Mouse (Mus musculus): Measurements from ENCODE around the gene Fcgr3. TPM values are rescaled to one million over a fixed set of nuclear protein-coding genes. Genes with fewer than 3 reads are reported as not detected.
"Not testable (repeated sequence)": the region's sequence is repeated elsewhere in the genome, so short reads cannot be mapped to it uniquely, and the experiment has no call there.

Fcgr3 gene
- polyA plus RNA-seq, 1 experiment from 2014 or later = 8.7 TPM

DNA sequence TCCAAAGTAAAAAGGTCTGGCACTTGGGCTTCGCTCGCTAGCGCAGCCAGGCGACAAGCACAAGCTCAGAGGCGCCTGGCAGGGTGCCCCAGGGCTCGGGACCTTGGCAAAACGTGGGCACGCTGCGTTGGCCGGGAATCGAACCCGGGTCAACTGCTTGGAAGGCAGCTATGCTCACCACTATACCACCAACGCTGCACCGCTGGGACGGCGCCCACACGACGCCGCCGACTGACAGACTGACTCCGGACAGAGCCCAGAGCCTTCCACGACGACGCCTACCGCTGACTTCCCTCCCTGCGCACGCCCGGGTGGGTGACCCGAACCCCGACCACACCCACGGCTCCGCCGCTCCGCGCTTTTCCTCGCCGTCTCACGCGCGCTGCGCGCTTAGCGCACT is 15.1 kb upstream of the Fcgr3 start:
- H3K9ac ChIP-seq; H3K36me3 ChIP-seq; H3K27ac ChIP-seq; H3K4me1 ChIP-seq; H3K4me3 ChIP-seq; H3K9me3 ChIP-seq; H3K4me2 ChIP-seq (replicated peaks): not testable (repeated sequence)
- WGBS = no CpG with 5 or more reads among the region's 43 CpGs
- peak; percentile 24; the same call in 1 of the 2 replicates for ATAC-seq (ENCODE audit: low FRiP score, low read depth)
- peaks cover 32% of the 10 kb centered on the region for H3K27me3 ChIP-seq

DNA sequence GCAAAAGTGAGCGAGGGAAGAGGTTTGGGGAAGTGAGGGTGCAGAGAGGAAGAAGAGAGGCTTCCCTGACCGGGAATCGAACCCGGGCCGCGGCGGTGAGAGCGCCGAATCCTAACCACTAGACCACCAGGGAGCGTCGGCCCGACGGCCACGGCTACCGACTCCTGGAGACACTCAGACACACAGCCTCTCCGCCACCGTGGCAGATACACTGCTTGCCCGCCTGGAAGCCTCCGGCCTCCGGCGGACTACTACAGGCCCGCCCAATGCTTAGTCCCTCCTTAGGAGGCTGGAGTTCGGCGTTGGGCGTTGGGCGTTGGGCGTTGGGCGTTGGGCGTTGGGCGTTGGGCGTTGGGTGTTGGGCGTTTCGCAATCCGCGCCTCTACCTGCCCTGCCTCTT is 14.6 kb upstream of the Fcgr3 start:
- 0% methylated on average over 1 of the region's 35 CpGs for WGBS
- peaks cover 33% of the 10 kb centered on the region for H3K27me3 ChIP-seq
- not testable (repeated sequence) for H3K9ac ChIP-seq; H3K27ac ChIP-seq; H3K4me1 ChIP-seq; H3K36me3 ChIP-seq; H3K4me3 ChIP-seq; H3K9me3 ChIP-seq; H3K4me2 ChIP-seq (replicated peaks)
- ATAC-seq (ENCODE audit: low FRiP score, low read depth) = peak; percentile 46

DNA sequence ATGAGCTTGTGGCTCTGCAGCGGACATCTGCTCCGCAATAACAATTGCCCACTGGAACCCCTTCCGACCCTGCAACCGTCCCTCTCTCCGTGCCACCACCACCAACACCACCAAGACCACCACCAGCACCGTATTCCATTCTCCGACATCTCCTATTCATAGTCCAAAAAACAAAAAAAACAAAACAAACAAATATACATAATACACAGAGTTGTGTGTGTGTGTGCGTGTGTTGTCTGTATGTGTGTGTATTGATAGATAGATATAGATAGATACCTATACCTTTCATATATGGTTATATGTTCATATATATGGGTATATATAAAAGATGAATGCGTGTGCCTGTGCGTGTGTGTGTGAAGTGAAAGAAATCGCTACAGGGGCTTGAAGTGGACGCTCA is 13.7 kb upstream of the Fcgr3 start:
- not testable (repeated sequence) for H3K9me3 ChIP-seq; H3K4me3 ChIP-seq; H3K9ac ChIP-seq; H3K36me3 ChIP-seq; H3K27ac ChIP-seq; ATAC-seq (ENCODE audit: low FRiP score, low read depth); H3K4me1 ChIP-seq
- WGBS = 24% methylated on average over 12 of the region's 12 CpGs
- Histone ChIP-seq H3K27me3 (peaks cover 41% of the 10 kb centered on the region), H3K4me2 (replicated peaks) (peak overlapping the region; percentile 35)

DNA sequence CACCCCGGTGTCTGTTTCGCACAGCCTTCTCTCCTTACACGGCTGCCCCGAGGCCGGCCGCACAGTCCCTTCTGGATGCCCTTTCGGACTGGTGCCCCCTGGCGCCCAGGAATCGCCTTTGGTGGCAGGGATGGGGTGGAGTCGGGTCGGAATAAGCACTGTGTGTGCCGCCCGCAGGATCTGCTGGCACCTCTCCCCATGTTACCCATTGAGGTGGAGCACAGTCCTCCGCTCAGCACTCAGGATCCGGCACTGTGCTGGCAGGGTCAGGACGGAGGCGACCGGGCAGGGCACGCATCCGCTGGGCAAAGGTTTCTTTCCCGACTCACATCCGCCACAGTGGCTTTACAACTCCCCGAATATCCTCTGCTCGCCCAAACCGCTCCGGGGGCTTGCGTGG is 13.2 kb upstream of the Fcgr3 start:
- H3K9me3 ChIP-seq, H3K27ac ChIP-seq, H3K36me3 ChIP-seq, H3K9ac ChIP-seq, H3K4me1 ChIP-seq: not testable (repeated sequence)
- 3% methylated on average over 20 of the region's 27 CpGs for WGBS
- Histone ChIP-seq H3K27me3 (peaks cover 41% of the 10 kb centered on the region), H3K4me2 (replicated peaks) (peak overlapping the region; percentile 47), H3K4me3 (peak overlapping the region; percentile 25)
- peak; percentile 18 for ATAC-seq (ENCODE audit: low FRiP score, low read depth)

DNA sequence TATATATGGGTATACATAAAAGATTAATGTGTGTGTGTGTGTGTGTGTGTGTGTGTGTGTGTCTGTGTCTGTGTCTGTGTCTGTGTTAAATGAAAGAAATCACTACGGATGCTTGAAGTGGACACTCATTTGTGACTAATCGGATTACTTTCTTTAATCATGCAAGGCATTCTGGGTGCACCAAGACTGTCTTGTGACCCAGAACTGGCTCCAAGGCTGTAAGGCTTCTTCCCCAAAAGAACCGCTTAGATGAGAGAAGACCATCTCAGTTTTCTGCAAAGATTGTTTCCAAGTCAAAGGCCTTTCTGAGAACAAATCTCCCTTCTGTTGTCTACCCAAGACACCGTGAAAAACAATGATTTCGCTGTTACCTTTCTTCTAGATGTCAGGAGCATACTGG is 12.5 kb upstream of the Fcgr3 start:
- not testable (repeated sequence) for H3K9ac ChIP-seq; H3K4me1 ChIP-seq; H3K4me2 ChIP-seq (replicated peaks); ATAC-seq (ENCODE audit: low FRiP score, low read depth); H3K9me3 ChIP-seq; H3K36me3 ChIP-seq; H3K27ac ChIP-seq
- 40% methylated on average over 5 of the region's 5 CpGs for WGBS
- Histone ChIP-seq H3K4me3 (0 out of 2 replicates have a peak overlapping the region, but pooled peaks have one; percentile 9), H3K27me3 (peaks cover 41% of the 10 kb centered on the region)

DNA sequence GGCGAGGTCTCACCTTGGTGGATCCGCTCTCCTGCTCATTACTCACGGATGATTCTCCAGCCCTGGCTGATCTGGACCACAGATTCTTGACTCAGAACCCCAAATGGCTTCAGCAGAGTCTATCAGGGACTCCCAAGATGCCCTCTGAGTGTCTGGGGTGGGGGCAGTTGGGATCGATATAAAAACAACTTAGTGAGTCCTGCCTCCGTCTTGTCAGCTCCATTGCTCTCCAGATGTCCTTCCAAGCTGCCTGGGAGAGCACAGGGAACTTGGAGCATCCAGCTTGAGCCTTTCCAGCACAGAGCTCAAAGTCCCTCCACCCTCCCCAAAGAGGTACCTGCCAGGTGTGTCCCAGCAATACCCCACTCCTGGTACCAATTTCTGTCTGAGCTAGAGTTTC is 11.4 kb upstream of the Fcgr3 start:
- not testable (repeated sequence) for H3K4me3 ChIP-seq; ATAC-seq (ENCODE audit: low FRiP score, low read depth); H3K9me3 ChIP-seq; H3K36me3 ChIP-seq; H3K27ac ChIP-seq; H3K4me2 ChIP-seq (replicated peaks); H3K4me1 ChIP-seq; H3K9ac ChIP-seq
- 63% methylated on average over 5 of the region's 5 CpGs for WGBS
- peaks cover 33% of the 10 kb centered on the region for H3K27me3 ChIP-seq

DNA sequence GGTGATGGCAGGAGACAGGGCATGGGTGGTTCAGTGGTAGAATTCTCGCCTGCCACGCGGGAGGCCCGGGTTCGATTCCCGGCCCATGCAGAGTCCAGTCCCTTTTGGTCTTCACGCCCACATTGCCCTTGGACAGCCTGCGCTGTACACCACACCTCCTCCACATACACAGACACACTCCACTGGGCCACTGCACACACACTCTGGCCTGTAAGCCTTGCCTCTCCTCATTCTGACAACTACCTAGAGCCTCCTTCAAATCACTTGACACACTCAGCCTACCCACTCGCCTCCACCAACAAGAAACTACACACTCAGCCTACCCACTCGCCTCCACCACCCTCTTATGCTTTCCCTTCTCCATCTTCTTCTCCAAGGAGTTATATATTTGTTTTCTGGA is 9.5 kb upstream of the Fcgr3 start:
- not testable (repeated sequence) for H3K4me3 ChIP-seq; H3K9me3 ChIP-seq; H3K9ac ChIP-seq; H3K36me3 ChIP-seq; ATAC-seq (ENCODE audit: low FRiP score, low read depth); H3K4me2 ChIP-seq (replicated peaks); H3K4me1 ChIP-seq; H3K27ac ChIP-seq
- peaks cover 46% of the 10 kb centered on the region for H3K27me3 ChIP-seq
- WGBS = 29% methylated on average over 6 of the region's 10 CpGs

DNA sequence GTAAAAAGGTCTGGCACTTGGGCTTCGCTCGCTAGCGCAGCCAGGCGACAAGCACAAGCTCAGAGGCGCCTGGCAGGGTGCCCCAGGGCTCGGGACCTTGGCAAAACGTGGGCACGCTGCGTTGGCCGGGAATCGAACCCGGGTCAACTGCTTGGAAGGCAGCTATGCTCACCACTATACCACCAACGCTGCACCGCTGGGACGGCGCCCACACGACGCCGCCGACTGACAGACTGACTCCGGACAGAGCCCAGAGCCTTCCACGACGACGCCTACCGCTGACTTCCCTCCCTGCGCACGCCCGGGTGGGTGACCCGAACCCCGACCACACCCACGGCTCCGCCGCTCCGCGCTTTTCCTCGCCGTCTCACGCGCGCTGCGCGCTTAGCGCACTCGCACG is 7.5 kb upstream of the Fcgr3 start:
- WGBS = no CpG with 5 or more reads among the region's 45 CpGs
- H3K4me1 ChIP-seq; H3K9ac ChIP-seq; H3K36me3 ChIP-seq; H3K4me3 ChIP-seq; H3K4me2 ChIP-seq (replicated peaks); H3K9me3 ChIP-seq; H3K27ac ChIP-seq: not testable (repeated sequence)
- ATAC-seq (ENCODE audit: low FRiP score, low read depth) = peak; percentile 10
- peaks cover 37% of the 10 kb centered on the region for H3K27me3 ChIP-seq

DNA sequence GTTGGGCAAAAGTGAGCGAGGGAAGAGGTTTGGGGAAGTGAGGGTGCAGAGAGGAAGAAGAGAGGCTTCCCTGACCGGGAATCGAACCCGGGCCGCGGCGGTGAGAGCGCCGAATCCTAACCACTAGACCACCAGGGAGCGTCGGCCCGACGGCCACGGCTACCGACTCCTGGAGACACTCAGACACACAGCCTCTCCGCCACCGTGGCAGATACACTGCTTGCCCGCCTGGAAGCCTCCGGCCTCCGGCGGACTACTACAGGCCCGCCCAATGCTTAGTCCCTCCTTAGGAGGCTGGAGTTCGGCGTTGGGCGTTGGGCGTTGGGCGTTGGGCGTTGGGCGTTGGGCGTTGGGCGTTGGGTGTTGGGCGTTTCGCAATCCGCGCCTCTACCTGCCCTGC is 7.0 kb upstream of the Fcgr3 start:
- H3K27ac ChIP-seq, H3K9me3 ChIP-seq, H3K9ac ChIP-seq, H3K36me3 ChIP-seq, H3K4me1 ChIP-seq, H3K4me3 ChIP-seq: not testable (repeated sequence)
- H3K27me3 ChIP-seq = peaks cover 34% of the 10 kb centered on the region
- peak overlapping the region; percentile 25; the same call in 1 of the 2 replicates for H3K4me2 ChIP-seq (replicated peaks)
- WGBS = no CpG with 5 or more reads among the region's 35 CpGs
- peak; percentile 18 for ATAC-seq (ENCODE audit: low FRiP score, low read depth)

DNA sequence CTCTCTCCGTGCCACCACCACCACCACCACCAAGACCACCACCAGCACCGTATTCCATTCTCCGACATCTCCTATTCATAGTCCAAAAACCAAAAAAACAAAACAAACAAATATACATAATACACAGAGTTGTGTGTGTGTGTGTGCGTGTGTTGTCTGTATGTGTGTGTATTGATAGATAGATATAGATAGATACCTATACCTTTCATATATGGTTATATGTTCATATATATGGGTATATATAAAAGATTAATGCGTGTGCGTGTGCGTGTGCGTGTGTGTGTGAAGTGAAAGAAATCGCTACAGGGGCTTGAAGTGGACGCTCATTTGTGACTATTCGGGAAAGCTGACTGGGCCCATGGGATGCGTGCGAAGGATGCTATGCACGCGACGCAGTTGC is 6.1 kb upstream of the Fcgr3 start:
- not testable (repeated sequence) for H3K9ac ChIP-seq; H3K36me3 ChIP-seq; H3K4me1 ChIP-seq; H3K9me3 ChIP-seq; ATAC-seq (ENCODE audit: low FRiP score, low read depth); H3K4me2 ChIP-seq (replicated peaks); H3K27ac ChIP-seq
- WGBS = 17% methylated on average over 16 of the region's 16 CpGs
- Histone ChIP-seq H3K27me3 (peaks cover 38% of the 10 kb centered on the region), H3K4me3 (peak overlapping the region; percentile 20; the same call in 1 of the 2 replicates)

DNA sequence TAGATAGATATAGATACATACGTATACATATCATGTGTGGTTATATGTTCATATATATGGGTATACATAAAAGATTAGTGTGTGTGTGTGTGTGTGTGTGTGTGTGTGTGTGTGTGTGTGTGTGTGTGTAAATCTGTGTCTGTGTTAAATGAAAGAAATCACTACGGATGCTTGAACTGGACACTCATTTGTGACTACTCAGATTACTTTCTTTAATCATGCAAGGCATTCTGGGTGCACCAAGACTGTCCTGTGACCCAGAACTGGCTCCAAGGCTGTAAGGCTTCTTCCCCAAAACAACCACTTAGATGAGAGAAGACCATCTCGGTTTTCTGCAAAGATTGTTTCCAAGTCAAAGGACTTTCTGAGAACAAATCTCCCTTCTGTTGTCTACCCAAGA is 4.8 kb upstream of the Fcgr3 start:
- not testable (repeated sequence) for H3K9ac ChIP-seq; H3K9me3 ChIP-seq; H3K4me2 ChIP-seq (replicated peaks); H3K27ac ChIP-seq; H3K4me1 ChIP-seq; ATAC-seq (ENCODE audit: low FRiP score, low read depth); H3K36me3 ChIP-seq; H3K4me3 ChIP-seq
- 64% methylated on average over 3 of the region's 3 CpGs for WGBS
- H3K27me3 ChIP-seq = peaks cover 46% of the 10 kb centered on the region

DNA sequence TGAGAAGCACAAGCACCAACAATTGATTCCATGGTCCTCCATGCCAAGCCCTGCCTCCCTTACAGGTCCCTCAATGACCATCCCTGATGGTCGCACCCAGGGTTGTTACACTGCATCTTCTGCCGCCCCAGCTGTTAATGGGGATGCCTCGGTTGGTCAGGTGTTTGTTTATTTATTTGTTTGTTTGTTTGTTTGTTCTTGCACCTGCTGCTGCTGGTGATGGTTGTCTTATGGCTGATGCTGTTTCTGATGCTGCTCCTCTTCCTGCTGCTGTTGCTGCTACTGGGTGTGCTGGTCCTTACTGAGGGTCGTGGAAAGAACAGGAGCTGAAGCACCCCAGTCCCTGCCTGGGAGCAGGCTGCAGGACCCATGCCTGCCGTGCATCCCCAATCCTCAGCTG is 3.2 kb upstream of the Fcgr3 start:
- not testable (repeated sequence) for H3K4me3 ChIP-seq; H3K9me3 ChIP-seq; H3K4me2 ChIP-seq (replicated peaks); H3K4me1 ChIP-seq; H3K9ac ChIP-seq; H3K36me3 ChIP-seq; H3K27ac ChIP-seq; ATAC-seq (ENCODE audit: low FRiP score, low read depth)
- 43% methylated on average over 5 of the region's 5 CpGs for WGBS
- peaks cover 50% of the 10 kb centered on the region for H3K27me3 ChIP-seq

DNA sequence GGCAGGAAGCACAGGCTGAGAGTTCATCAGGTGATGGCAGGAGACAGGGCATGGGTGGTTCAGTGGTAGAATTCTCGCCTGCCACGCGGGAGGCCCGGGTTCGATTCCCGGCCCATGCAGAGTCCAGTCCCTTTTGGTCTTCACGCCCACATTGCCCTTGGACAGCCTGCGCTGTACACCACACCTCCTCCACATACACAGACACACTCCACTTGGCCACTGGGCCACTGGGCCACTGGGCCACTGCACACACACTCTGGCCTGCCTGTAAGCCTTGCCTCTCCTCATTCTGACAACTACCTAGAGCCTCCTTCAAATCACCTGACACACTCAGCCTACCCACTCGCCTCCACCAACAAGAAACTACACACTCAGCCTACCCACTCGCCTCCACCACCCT is 1.8 kb upstream of the Fcgr3 start:
- H3K4me2 ChIP-seq (replicated peaks); H3K4me3 ChIP-seq; H3K9ac ChIP-seq; H3K4me1 ChIP-seq; H3K9me3 ChIP-seq; H3K27ac ChIP-seq; H3K36me3 ChIP-seq: not testable (repeated sequence)
- peaks cover 58% of the 10 kb centered on the region for H3K27me3 ChIP-seq
- ATAC-seq (ENCODE audit: low FRiP score, low read depth) = peak; percentile 7; the same call in 1 of the 2 replicates
- 23% methylated on average over 3 of the region's 10 CpGs for WGBS

Data from limb, embryonic 13.5 days (tissue).